Mouse (Mus musculus) thymus, adult 2 months (tissue): ENCODE results near the gene Ankrd11. TPM values are rescaled to one million over a fixed set of nuclear protein-coding genes. Genes with fewer than 3 reads are reported as not detected.
A peak's percentile ranks its signal among the peaks of the same experiment; 100 is the strongest.

Source experiments
- DNase-seq: peaks from one replicate; pipeline ENCODE4 v3.0.0; 2021
- H3K27ac ChIP-seq: fragments of 200-500 bp; 2 replicates; pipeline ENCODE4 v1.5.1; 2012; ENCODE audit warnings: low read length, control low read depth; ENCODE audit not compliant: control insufficient read depth, insufficient read depth
- H3K27me3 ChIP-seq: fragments of 200-500 bp; 2 replicates; pipeline ENCODE4 v1.6.1; 2012; ENCODE audit warnings: mild to moderate bottlenecking, low read length, moderate library complexity, mixed read lengths; ENCODE audit not compliant: control insufficient read depth, insufficient read depth
- H3K36me3 ChIP-seq: fragments of 200-500 bp; 2 replicates; pipeline ENCODE4 v1.6.1; 2012; ENCODE audit warnings: mild to moderate bottlenecking, low read length, moderate library complexity; ENCODE audit not compliant: control insufficient read depth, insufficient read depth
- H3K4me1 ChIP-seq: fragments of 200-500 bp; replicated peaks from 2 replicates; pipeline ENCODE4 v1.6.1; 2012; ENCODE audit warnings: low read length; ENCODE audit not compliant: control insufficient read depth, insufficient read depth
- H3K4me3 ChIP-seq: fragments of 200-500 bp; 2 replicates; pipeline ENCODE4 v1.5.1; 2012; ENCODE audit warnings: mild to moderate bottlenecking, low read length, control low read depth, moderate library complexity; ENCODE audit not compliant: control insufficient read depth, insufficient read depth
- CTCF ChIP-seq: fragments of 200-500 bp; IDR thresholded peaks from 2 replicates; pipeline ENCODE4 v1.5.1; 2012; ENCODE audit warnings: mild to moderate bottlenecking, control low read depth, low read length, moderate library complexity, borderline replicate concordance; ENCODE audit not compliant: control insufficient read depth, poor library complexity, insufficient read depth; ENCODE audit errors: extremely low read depth
- POLR2A ChIP-seq: fragments of 200-500 bp; IDR thresholded peaks from 2 replicates; pipeline ENCODE4 v1.6.1; 2012; ENCODE audit warnings: mild to moderate bottlenecking, low read length, control low read depth, moderate library complexity; ENCODE audit not compliant: control insufficient read depth, poor library complexity, insufficient read depth; ENCODE audit errors: extremely low read depth
- whole genome bisulfite sequencing: fragments of 180-500 bp; shearing (Covaris S2); methylation state at CpG from one replicate; pipeline ENCODE4 v1.1.7; 2018; 5-methylcytosine and 5-hydroxymethylcytosine counted together
- polyA plus RNA-seq: library from polyadenylated mRNA; depleted of rRNA; stranded (reverse); fragments of >200 nt; gene quantifications from 2 replicates; pipeline ENCODE4 v1.2.3, GENCODE M21; 2012

Ankrd11 gene
- polyA plus RNA-seq, 1 experiment: 118 TPM

DNA sequence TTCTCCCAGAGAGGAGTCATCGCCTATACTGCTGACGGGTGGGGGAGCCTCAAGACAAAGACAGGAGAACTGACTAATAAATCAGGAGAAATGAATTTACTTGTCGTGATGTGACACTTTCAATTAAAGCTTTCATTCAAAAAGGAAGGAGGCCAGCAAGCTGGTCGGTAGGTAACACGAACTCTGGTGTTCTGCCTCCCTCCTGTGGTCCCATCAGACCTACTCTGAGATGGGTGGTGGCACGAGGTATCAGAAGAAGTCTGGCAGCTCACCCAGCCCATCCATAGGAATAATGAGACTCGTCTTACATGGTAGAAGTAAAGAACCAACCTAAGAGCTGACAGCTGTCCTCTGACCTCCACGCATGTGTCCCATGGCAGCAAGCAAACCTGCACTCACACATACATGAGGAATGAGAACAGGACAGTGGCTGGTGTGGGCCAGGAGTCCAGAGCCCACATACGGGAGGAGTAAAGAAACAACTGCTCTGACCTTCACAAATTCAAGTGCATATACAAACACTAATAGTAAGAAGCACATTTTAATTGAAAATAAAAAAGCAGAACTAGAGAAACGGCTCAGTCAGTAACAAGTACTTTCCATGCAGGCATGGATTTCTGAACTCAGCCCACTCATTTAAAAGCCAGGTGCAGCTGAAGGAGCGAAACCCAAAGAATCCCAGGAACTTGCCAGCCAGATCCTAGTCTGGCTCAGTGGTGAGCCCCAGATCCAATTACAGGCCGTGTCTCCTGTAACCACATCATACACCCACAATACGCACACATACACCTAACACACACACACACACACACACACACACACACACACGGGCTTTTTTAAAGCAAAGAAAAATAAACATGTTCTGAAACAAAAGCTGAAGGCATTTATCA, 37.8 kb downstream of the Ankrd11 start:
- Histone ChIP-seq H3K27me3 (no peaks in the 10 kb centered on the region), H3K36me3 (no peaks in the 10 kb centered on the region), H3K4me3 (no peak overlapping the region), H3K27ac (no peak overlapping the region), H3K4me1 (peaks cover 36% of the 10 kb centered on the region)
- TF ChIP-seq POLR2A: no peak
- no peak for TF ChIP-seq CTCF
- 50% methylated on average over 14 of the region's 14 CpGs for WGBS
- no peak for DNase-seq

DNA sequence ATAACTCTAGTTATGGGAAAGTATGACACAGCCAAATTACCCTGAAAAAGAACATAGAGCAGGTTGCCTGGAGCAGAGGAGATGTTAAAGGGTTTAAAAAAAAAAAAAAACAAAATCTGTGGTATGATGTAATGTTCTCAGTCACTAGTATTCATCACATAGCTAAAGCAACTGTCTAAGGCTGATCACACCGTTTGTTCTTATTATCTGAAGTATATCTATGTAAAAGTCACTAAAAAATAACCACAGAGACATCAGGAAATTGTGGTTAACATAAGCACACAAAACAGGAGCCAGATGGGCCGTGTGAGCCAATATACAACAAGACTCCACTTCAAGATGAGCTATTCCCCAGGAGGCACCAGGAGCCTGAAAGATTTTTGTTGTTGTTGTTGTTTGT, 41.8 kb downstream of the Ankrd11 start:
- WGBS: 1% methylated on average over 2 of the region's 2 CpGs
- H3K27me3 ChIP-seq: no peaks in the 10 kb centered on the region
- no peaks in the 10 kb centered on the region for H3K36me3 ChIP-seq
- DNase-seq: no peak
- TF ChIP-seq CTCF (no peak), POLR2A (no peak)
- H3K4me1 ChIP-seq: peaks cover 36% of the 10 kb centered on the region
- no peak overlapping the region for H3K4me3 ChIP-seq
- peak overlapping the region; percentile 80 for H3K27ac ChIP-seq

- Histone ChIP-seq H3K4me1 (peaks cover 30% of the 10 kb centered on the region), H3K4me3 (no peak overlapping the region), H3K36me3 (no peaks in the 10 kb centered on the region), H3K27me3 (no peaks in the 10 kb centered on the region), H3K27ac (no peak overlapping the region)
- no peak for DNase-seq
- no peak for TF ChIP-seq CTCF
- TF ChIP-seq POLR2A: no peak
- WGBS: 83% methylated on average over 4 of the region's 4 CpGs
Measured at GRCm38 (mm10) chr8:122997963-122998362, 44.1 kb downstream of the Ankrd11 start.

- Histone ChIP-seq H3K4me3 (no peak overlapping the region), H3K4me1 (peaks cover 42% of the 10 kb centered on the region), H3K27me3 (no peaks in the 10 kb centered on the region), H3K36me3 (no peaks in the 10 kb centered on the region), H3K27ac (peak overlapping the region; percentile 30)
- WGBS: 33% methylated on average over 5 of the region's 5 CpGs
- no peak for DNase-seq
- TF ChIP-seq CTCF: no peak
- TF ChIP-seq POLR2A: no peak
Measured at GRCm38 (mm10) chr8:122993740-122994139, 48.3 kb downstream of the Ankrd11 start.

DNA sequence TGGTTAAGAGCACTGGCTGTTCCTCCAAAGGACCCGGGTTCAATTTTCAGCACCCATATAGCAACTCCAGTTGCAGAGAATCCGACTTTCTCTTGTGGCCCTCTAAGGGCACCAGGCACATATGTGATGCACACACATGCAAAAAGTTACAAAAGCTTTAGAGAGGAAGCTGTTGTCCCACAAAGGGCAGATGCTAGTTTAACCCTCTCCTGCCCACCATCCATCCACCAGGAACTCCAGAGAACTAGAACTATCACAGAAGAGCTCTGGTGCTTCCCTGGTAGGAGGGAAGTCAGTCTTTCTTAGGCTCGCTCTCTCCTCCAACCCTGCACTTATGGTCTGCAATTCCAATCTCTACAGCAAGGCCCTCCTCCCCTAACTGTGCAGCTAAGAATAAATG, 49.0 kb downstream of the Ankrd11 start:
- TF ChIP-seq POLR2A (no peak), CTCF (no peak)
- peak; percentile 45 for DNase-seq
- Histone ChIP-seq H3K4me1 (peaks cover 43% of the 10 kb centered on the region), H3K36me3 (no peaks in the 10 kb centered on the region), H3K4me3 (no peak overlapping the region), H3K27me3 (no peaks in the 10 kb centered on the region), H3K27ac (peak overlapping the region; percentile 94)
- WGBS: 22% methylated on average over 3 of the region's 3 CpGs

- Histone ChIP-seq H3K4me3 (no peak overlapping the region), H3K36me3 (no peaks in the 10 kb centered on the region), H3K4me1 (peaks cover 45% of the 10 kb centered on the region), H3K27ac (peak overlapping the region; percentile 73; the same call in 1 of the 2 replicates), H3K27me3 (no peaks in the 10 kb centered on the region)
- no peak for TF ChIP-seq CTCF
- no peak for TF ChIP-seq POLR2A
- no peak for DNase-seq
- 89% methylated on average over 2 of the region's 2 CpGs for WGBS
Measured at GRCm38 (mm10) chr8:122992296-122992695, 49.8 kb downstream of the Ankrd11 start.

DNA sequence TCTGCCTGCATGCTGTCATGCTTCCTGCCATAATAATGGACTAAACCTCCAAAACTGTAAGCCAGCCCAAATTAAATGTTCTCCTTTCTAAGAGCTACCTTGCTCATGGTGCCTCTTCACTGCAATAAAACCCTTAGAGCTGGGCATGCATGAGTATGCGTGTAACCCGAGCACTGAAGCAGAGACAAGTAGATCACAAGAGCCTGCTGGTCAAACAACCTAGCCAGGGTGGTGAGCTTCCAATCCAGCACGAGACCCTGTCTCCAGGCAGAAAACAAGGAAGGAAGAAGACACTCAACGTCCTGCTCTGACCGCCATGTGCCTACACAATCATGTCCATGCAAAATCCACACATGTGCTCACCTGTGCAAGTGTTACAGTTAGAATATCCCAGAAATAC, 50.7 kb downstream of the Ankrd11 start:
- Histone ChIP-seq H3K4me3 (no peak overlapping the region), H3K27ac (no peak overlapping the region), H3K36me3 (no peaks in the 10 kb centered on the region), H3K4me1 (peaks cover 52% of the 10 kb centered on the region), H3K27me3 (no peaks in the 10 kb centered on the region)
- WGBS: 86% methylated on average over 5 of the region's 5 CpGs
- TF ChIP-seq CTCF (no peak), POLR2A (no peak)
- DNase-seq: no peak
